Mouse (Mus musculus): ENCODE measurements around the gene Lonrf2.

DNA sequence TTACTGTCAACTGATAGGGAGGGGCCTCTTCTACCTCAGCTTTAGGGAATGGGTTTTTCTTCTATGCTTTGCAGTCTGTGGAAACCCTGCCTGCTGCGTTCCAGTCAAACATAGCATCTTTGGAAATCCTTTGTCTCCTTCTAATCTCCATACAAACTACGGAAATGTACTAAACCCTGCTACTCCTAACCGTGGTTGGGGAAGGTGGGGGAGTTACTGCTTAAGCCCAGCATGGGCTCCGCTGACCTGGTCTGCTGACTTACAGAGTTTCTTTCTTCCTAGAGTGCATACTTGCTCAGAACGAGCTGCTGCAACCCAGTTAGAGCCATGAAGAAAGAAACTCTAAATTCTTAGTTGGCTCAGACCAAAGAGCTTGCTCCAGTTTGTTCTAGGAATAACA, 41.0 kb downstream of the Lonrf2 start:
- TF ChIP-seq POLR2A (IDR thresholded peaks at IDR 0.05; ENCODE audit: extremely low read depth, insufficient read depth, low read length), result no peak
- TF ChIP-seq CTCF (IDR thresholded peaks at IDR 0.05; ENCODE audit: low read depth, low read length), result no peak
